Mouse (Mus musculus) heart, postnatal 14 days (tissue): ENCODE results near the gene Foxp1. TPM values are rescaled to one million over a fixed set of nuclear protein-coding genes. Genes with fewer than 3 reads are reported as not detected.

Experiments used
- DNase-seq, 2 experiments: peaks; one replicate each; pipeline ENCODE4 v3.0.0; 2021 to 2022
- intact Hi-C: fragments of 180-260 bp; cut with DNase I; formaldehyde crosslinking; loops from one replicate; pipeline ENCODE4 v1.15.1; 2025
- total RNA-seq, 2 experiments: library from RNA; stranded (reverse); gene quantifications; 2 replicates each; pipeline ENCODE4 v1.2.3; 2021

Gene Foxp1
- total RNA-seq, 2 experiments from 2014 or later, result 38.5 to 53.2 TPM

- peak; percentile 43 to 54 for DNase-seq
- intact Hi-C loops, result loop anchor here (5.0 kb wide), 2 partner anchors 68 to 102 kb away; no protein-coding TSS in a partner anchor
Observed at GRCm38 (mm10) chr6:99095185-99096104, 427.1 kb downstream of the Foxp1 start.

- DNase-seq, result peak; percentile 31 to 41
- intact Hi-C loops, result no loop called here
Observed at GRCm38 (mm10) chr6:99094339-99094989, 428.1 kb downstream of the Foxp1 start.

GRCm38 (mm10) chr6:99093856-99094255 is 428.7 kb downstream of the Foxp1 start:
- DNase-seq, result peak in 1 of 2 experiments; percentile 32
- intact Hi-C loops, result no loop called here

- no peak for DNase-seq
- intact Hi-C loops, result no loop called here
Observed at GRCm38 (mm10) chr6:99093208-99093607, 429.3 kb downstream of the Foxp1 start.

- intact Hi-C loops, result loop anchor here (2.0 kb wide), 1 partner anchor 21 kb away; no protein-coding TSS in a partner anchor
- DNase-seq, result no peak
Observed at GRCm38 (mm10) chr6:99091799-99092198, 430.7 kb downstream of the Foxp1 start.

GRCm38 (mm10) chr6:99087598-99087997 is 434.9 kb downstream of the Foxp1 start:
- intact Hi-C loops, result no loop called here
- DNase-seq, result no peak

- DNase-seq, result peak; percentile 27 to 34
- intact Hi-C loops, result no loop called here
Observed at GRCm38 (mm10) chr6:99084956-99085355, 437.6 kb downstream of the Foxp1 start.

GRCm38 (mm10) chr6:99081259-99081658 is 441.3 kb downstream of the Foxp1 start:
- intact Hi-C loops, result no loop called here
- no peak for DNase-seq

- intact Hi-C loops, result no loop called here
- DNase-seq, result no peak
Observed at GRCm38 (mm10) chr6:99079041-99079835, 443.3 kb downstream of the Foxp1 start.

GRCm38 (mm10) chr6:99078089-99078488 is 444.4 kb downstream of the Foxp1 start:
- DNase-seq, result no peak
- intact Hi-C loops, result no loop called here

GRCm38 (mm10) chr6:99073303-99074271 is 448.9 kb downstream of the Foxp1 start:
- intact Hi-C loops, result no loop called here
- no peak for DNase-seq

GRCm38 (mm10) chr6:99070710-99071109 is 451.8 kb downstream of the Foxp1 start:
- intact Hi-C loops, result loop anchor here (2.0 kb wide), 1 partner anchor 20 kb away; no protein-coding TSS in a partner anchor
- no peak for DNase-seq

- DNase-seq, result no peak
- intact Hi-C loops, result loop anchor here (2.0 kb wide), 1 partner anchor 21 kb away; no protein-coding TSS in a partner anchor
Observed at GRCm38 (mm10) chr6:99069726-99070125, 452.8 kb downstream of the Foxp1 start.

- intact Hi-C loops, result no loop called here
- DNase-seq, result peak; percentile 68 to 70
Observed at GRCm38 (mm10) chr6:99065569-99066353, 456.8 kb downstream of the Foxp1 start.

GRCm38 (mm10) chr6:99063982-99064484 is 458.5 kb downstream of the Foxp1 start:
- DNase-seq, result no peak
- intact Hi-C loops, result no loop called here

GRCm38 (mm10) chr6:99062931-99063330 is 459.6 kb downstream of the Foxp1 start:
- intact Hi-C loops, result no loop called here
- no peak for DNase-seq

GRCm38 (mm10) chr6:99058688-99059087 is 463.8 kb downstream of the Foxp1 start:
- no peak for DNase-seq
- intact Hi-C loops, result loop anchor here (5.0 kb wide), 1 partner anchor 144 kb away; no protein-coding TSS in a partner anchor

- DNase-seq, result no peak
- intact Hi-C loops, result loop anchor here (5.0 kb wide), 1 partner anchor 145 kb away; no protein-coding TSS in a partner anchor
Observed at GRCm38 (mm10) chr6:99057113-99057553, 465.4 kb downstream of the Foxp1 start.
